Mouse (Mus musculus) thymus, postnatal 36 days (tissue): ENCODE results near the gene Tbc1d9.

ENCODE experiments used
- DNase-seq, 2 experiments: peaks; one replicate each; pipeline ENCODE4 v3.0.0; 2022; ENCODE audit warnings: mixed read lengths in 2 of 2

The Tbc1d9 gene

GRCm38 (mm10) chr8:83181851-83182482 is 16.8 kb downstream of the Tbc1d9 start:
- DNase-seq: no peak

GRCm38 (mm10) chr8:83182784-83183183 is 17.6 kb downstream of the Tbc1d9 start:
- no peak for DNase-seq

GRCm38 (mm10) chr8:83186376-83186775 is 21.2 kb downstream of the Tbc1d9 start:
- DNase-seq: no peak

GRCm38 (mm10) chr8:83187363-83187962 is 22.3 kb downstream of the Tbc1d9 start:
- no peak for DNase-seq

GRCm38 (mm10) chr8:83189538-83190095 is 24.5 kb downstream of the Tbc1d9 start:
- DNase-seq: no peak

- DNase-seq: no peak
Observed at GRCm38 (mm10) chr8:83196088-83196487, 30.9 kb downstream of the Tbc1d9 start.

- DNase-seq: no peak
Observed at GRCm38 (mm10) chr8:83199715-83200114, 34.6 kb downstream of the Tbc1d9 start.

- no peak for DNase-seq
Observed at GRCm38 (mm10) chr8:83200191-83201177, 35.3 kb downstream of the Tbc1d9 start.

GRCm38 (mm10) chr8:83202946-83203345 is 37.8 kb downstream of the Tbc1d9 start:
- no peak for DNase-seq

- no peak for DNase-seq
Observed at GRCm38 (mm10) chr8:83205907-83206306, 40.8 kb downstream of the Tbc1d9 start.

GRCm38 (mm10) chr8:83209581-83209980 is 44.4 kb downstream of the Tbc1d9 start:
- DNase-seq: no peak

GRCm38 (mm10) chr8:83210676-83211075 is 45.5 kb downstream of the Tbc1d9 start:
- no peak for DNase-seq

- no peak for DNase-seq
Observed at GRCm38 (mm10) chr8:83215065-83215464, 49.9 kb downstream of the Tbc1d9 start.

GRCm38 (mm10) chr8:83216520-83216919 is 51.4 kb downstream of the Tbc1d9 start:
- no peak for DNase-seq

- no peak for DNase-seq
Observed at GRCm38 (mm10) chr8:83217196-83217595, 52.0 kb downstream of the Tbc1d9 start.

- no peak for DNase-seq
Observed at GRCm38 (mm10) chr8:83217891-83218290, 52.7 kb downstream of the Tbc1d9 start.

GRCm38 (mm10) chr8:83219392-83219791 is 54.2 kb downstream of the Tbc1d9 start:
- no peak for DNase-seq

GRCm38 (mm10) chr8:83220746-83221145 is 55.6 kb downstream of the Tbc1d9 start:
- no peak for DNase-seq

GRCm38 (mm10) chr8:83224754-83225416 is 59.7 kb downstream of the Tbc1d9 start:
- DNase-seq: no peak

GRCm38 (mm10) chr8:83225598-83225997 is 60.4 kb downstream of the Tbc1d9 start:
- no peak for DNase-seq

- no peak for DNase-seq
Observed at GRCm38 (mm10) chr8:83227336-83227735, 62.2 kb downstream of the Tbc1d9 start.

- no peak for DNase-seq
Observed at GRCm38 (mm10) chr8:83233099-83233498, 67.9 kb downstream of the Tbc1d9 start.

GRCm38 (mm10) chr8:83239341-83239740 is 74.2 kb downstream of the Tbc1d9 start:
- DNase-seq: no peak
